Mouse (Mus musculus) ES-CJ7 (cell line): ENCODE results near the gene Ogfr.

Experiments
- DNase-seq: peaks from one replicate; pipeline ENCODE4 v3.0.0; 2011; ENCODE audit warnings: low read depth, low spot score

The Ogfr gene

GRCm38 (mm10) chr2:180589123-180589831 lies at the start of gene Ogfr:
Gene Ogfr (plus strand): TSS chr2:180589245.
- DNase-seq: peak; percentile 73

GRCm38 (mm10) chr2:180543675-180544074 lies 45.4 kb upstream of the Ogfr start:
- DNase-seq: no peak

- peak; percentile 11 for DNase-seq
Measured at GRCm38 (mm10) chr2:180545046-180545445, 44.0 kb upstream of the Ogfr start.

GRCm38 (mm10) chr2:180547384-180548106 lies 41.5 kb upstream of the Ogfr start:
- DNase-seq: peak; percentile 28

GRCm38 (mm10) chr2:180552340-180552739 lies 36.7 kb upstream of the Ogfr start:
- no peak for DNase-seq

- DNase-seq: peak; percentile 15
Measured at GRCm38 (mm10) chr2:180555219-180555618, 33.8 kb upstream of the Ogfr start.

- DNase-seq: no peak
Measured at GRCm38 (mm10) chr2:180556470-180556869, 32.6 kb upstream of the Ogfr start.

GRCm38 (mm10) chr2:180560245-180560644 lies 28.8 kb upstream of the Ogfr start:
- peak; percentile 55 for DNase-seq

- no peak for DNase-seq
Measured at GRCm38 (mm10) chr2:180562146-180562545, 26.9 kb upstream of the Ogfr start.

- no peak for DNase-seq
Measured at GRCm38 (mm10) chr2:180563296-180563695, 25.7 kb upstream of the Ogfr start.

- DNase-seq: no peak
Measured at GRCm38 (mm10) chr2:180563841-180564240, 25.2 kb upstream of the Ogfr start.

- peak; percentile 79 for DNase-seq
Measured at GRCm38 (mm10) chr2:180566240-180566913, 22.7 kb upstream of the Ogfr start.

- DNase-seq: no peak
Measured at GRCm38 (mm10) chr2:180569028-180569643, 19.9 kb upstream of the Ogfr start.

GRCm38 (mm10) chr2:180576482-180576881 lies 12.6 kb upstream of the Ogfr start:
- no peak for DNase-seq

- peak; percentile 61 for DNase-seq
Measured at GRCm38 (mm10) chr2:180578686-180579085, 10.4 kb upstream of the Ogfr start.

GRCm38 (mm10) chr2:180581002-180581401 lies 8.0 kb upstream of the Ogfr start, which contains the start of gene Mrgbp:
Gene Mrgbp (plus strand): TSS chr2:180581304.
- no peak for DNase-seq

- peak; percentile 96 for DNase-seq
Measured at GRCm38 (mm10) chr2:180582481-180583153, 6.4 kb upstream of the Ogfr start.

GRCm38 (mm10) chr2:180583154-180583507 lies 5.9 kb upstream of the Ogfr start:
- DNase-seq: peak; percentile 19

GRCm38 (mm10) chr2:180588736-180589122 lies 316 bp upstream of the Ogfr start:
- DNase-seq: peak; percentile 66

- no peak for DNase-seq
Measured at GRCm38 (mm10) chr2:180597490-180597889, 8.4 kb downstream of the Ogfr start, which contains the start of gene Col9a3. Gene Col9a3 (plus strand): TSS chr2:180597790.

- DNase-seq: no peak
Measured at GRCm38 (mm10) chr2:180598157-180598705, 9.2 kb downstream of the Ogfr start.
